Mouse (Mus musculus) limb, embryonic 12.5 days (tissue): ENCODE data around the gene Ptgs1. TPM values are rescaled to one million over a fixed set of nuclear protein-coding genes. Genes with fewer than 3 reads are reported as not detected.

Experiments used
- ATAC-seq: fragments of 200-750 bp; cut with Nextera tagmentation; 2 replicates; pipeline ENCODE4 v1.8.0; 2017; ENCODE audit warnings: low read depth, moderate TSS enrichment; ENCODE audit not compliant: insufficient number of reproducible peaks, insufficient read depth, low FRiP score, low TSS enrichment
- H3K27ac ChIP-seq: fragments of 300-500 bp; sonication (generic); 2 replicates; pipeline ENCODE4 v1.5.1; 2016; ENCODE audit warnings: mild to moderate bottlenecking, moderate library complexity
- H3K27me3 ChIP-seq: fragments of 300-500 bp; sonication (generic); 2 replicates; pipeline ENCODE4 v1.6.1; 2016; ENCODE audit warnings: mild to moderate bottlenecking, moderate library complexity
- H3K36me3 ChIP-seq: fragments of 300-500 bp; sonication (generic); 2 replicates; pipeline ENCODE4 v1.6.1; 2016; ENCODE audit warnings: mild to moderate bottlenecking, moderate library complexity
- H3K4me1 ChIP-seq: fragments of 300-500 bp; sonication (generic); replicated peaks from 2 replicates; pipeline ENCODE4 v1.6.1; 2016
- H3K4me2 ChIP-seq: fragments of 300-500 bp; sonication (generic); 2 replicates; pipeline ENCODE4 v1.6.1; 2016; ENCODE audit warnings: mild to moderate bottlenecking, moderate library complexity
- H3K4me3 ChIP-seq: fragments of 300-500 bp; sonication (generic); replicated peaks from 2 replicates; pipeline ENCODE4 v1.5.1; 2016; ENCODE audit warnings: mild to moderate bottlenecking
- H3K9ac ChIP-seq: fragments of 300-500 bp; sonication (generic); replicated peaks from 2 replicates; pipeline ENCODE4 v1.6.1; 2016; ENCODE audit warnings: mild to moderate bottlenecking, moderate library complexity
- H3K9me3 ChIP-seq: fragments of 300-500 bp; sonication (generic); 2 replicates; pipeline ENCODE4 v1.6.1; 2016; ENCODE audit warnings: mild to moderate bottlenecking, moderate library complexity
- WGBS: fragments of 180-500 bp; shearing (Covaris S2); methylation state at CpG from one replicate; pipeline ENCODE4 v1.1.7; 2016; 5-methylcytosine and 5-hydroxymethylcytosine counted together
- polyA plus RNA-seq: library from polyadenylated mRNA; unstranded; fragments of >200 nt; fragmentation: Nextera tagmentation; extraction: Ambion mirVana; gene quantifications from 2 replicates; pipeline ENCODE4 v1.2.1, GENCODE M21; 2016

Gene Ptgs1
- polyA plus RNA-seq, 1 experiment from 2014 or later: 4.7 TPM

DNA sequence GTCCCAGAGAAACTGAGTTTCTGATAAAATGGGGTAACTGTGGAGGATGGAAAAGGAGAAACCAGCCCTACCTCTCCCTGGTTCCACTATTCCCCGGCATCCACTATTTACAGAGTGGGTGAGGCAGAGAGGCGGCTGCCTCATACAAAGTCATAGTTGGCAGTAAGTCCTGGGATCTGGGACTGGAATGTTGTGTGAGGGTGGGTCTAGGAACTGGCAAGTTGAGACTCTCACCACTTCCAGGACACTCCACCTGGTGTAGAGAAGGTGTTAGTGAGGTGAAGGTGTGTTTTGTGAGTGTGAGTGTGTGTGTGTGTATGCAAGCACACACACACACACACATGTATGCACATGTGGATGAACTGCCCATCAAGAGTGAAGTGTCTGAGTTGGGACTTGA is 29.4 kb upstream of the Ptgs1 start:
- Histone ChIP-seq H3K36me3 (no peaks in the 10 kb centered on the region), H3K27me3 (peaks cover 98% of the 10 kb centered on the region), H3K4me1 (peaks cover 22% of the 10 kb centered on the region), H3K4me2 (no peak overlapping the region), H3K9me3 (no peaks in the 10 kb centered on the region), H3K4me3 (no peak overlapping the region), H3K27ac (no peak overlapping the region), H3K9ac (no peak overlapping the region)
- no peak for ATAC-seq
- 73% methylated on average over 2 of the region's 2 CpGs for WGBS

DNA sequence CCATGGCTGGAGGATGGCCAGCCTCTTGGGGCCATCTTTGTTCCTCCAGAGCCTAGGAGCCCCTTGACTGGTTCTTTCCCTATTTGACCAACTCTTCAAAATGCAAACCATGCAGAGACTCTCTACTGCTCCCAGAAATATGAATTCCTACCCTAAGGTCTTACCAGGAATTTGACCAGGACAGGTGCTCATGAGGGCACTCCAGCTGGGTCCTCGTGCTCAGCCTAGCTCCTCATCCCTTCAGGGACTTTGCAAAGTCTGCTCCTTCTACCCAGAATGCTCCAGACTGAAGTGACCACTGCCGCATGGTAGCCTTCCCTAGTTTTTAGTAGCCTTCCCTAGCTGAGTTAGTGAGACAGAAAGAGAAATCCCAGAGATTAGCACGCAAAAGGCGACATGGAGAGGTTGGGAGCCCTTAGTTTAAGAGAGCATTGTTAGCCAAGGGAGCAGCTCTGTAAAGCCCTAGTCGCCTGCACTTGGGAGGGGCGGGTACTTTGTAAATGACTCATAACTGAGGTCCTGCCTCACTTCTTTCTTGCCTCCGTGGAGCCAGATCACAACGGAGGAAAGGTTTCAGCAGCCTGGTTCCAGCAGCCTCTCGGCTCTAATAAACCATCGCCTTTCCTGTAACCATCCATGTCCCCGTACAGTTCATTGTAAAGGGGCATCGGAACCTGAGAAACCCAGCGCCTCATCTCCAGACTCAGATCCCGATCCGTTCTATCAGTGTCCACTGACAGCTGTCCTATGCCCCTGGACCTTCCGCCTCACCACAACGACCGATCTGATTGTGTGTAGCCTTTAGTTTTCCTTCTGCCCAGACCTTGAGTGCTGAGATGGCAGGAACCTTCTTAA is 28.2 kb upstream of the Ptgs1 start:
- Histone ChIP-seq H3K27ac (no peak overlapping the region), H3K9ac (no peak overlapping the region), H3K4me1 (peaks cover 32% of the 10 kb centered on the region), H3K27me3 (peaks cover 91% of the 10 kb centered on the region), H3K9me3 (no peaks in the 10 kb centered on the region), H3K4me3 (peak overlapping the region; percentile 13; the same call in 1 of the 2 replicates), H3K4me2 (peak overlapping the region; percentile 68), H3K36me3 (no peaks in the 10 kb centered on the region)
- WGBS: 23% methylated on average over 18 of the region's 18 CpGs
- ATAC-seq: no peak

DNA sequence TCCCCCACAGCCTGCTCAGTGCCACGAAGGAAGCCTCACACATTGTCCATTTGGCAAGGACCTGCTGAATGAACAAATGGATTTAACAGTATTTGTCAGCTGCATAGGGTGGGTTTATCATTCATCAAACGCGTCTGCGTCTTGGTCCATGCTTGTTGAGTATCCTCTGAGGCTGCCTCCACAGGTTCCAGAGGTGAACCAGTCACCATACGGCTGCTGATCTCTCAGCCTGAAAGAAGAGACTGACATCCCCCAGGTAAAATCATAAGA is 27.7 kb upstream of the Ptgs1 start:
- Histone ChIP-seq H3K27me3 (peaks cover 88% of the 10 kb centered on the region), H3K9me3 (no peaks in the 10 kb centered on the region), H3K4me2 (peak overlapping the region; percentile 68), H3K9ac (no peak overlapping the region), H3K4me1 (peaks cover 38% of the 10 kb centered on the region), H3K4me3 (peak overlapping the region; percentile 37; the same call in 1 of the 2 replicates), H3K27ac (no peak overlapping the region), H3K36me3 (no peaks in the 10 kb centered on the region)
- 20% methylated on average over 5 of the region's 5 CpGs for WGBS
- ATAC-seq: no peak

DNA sequence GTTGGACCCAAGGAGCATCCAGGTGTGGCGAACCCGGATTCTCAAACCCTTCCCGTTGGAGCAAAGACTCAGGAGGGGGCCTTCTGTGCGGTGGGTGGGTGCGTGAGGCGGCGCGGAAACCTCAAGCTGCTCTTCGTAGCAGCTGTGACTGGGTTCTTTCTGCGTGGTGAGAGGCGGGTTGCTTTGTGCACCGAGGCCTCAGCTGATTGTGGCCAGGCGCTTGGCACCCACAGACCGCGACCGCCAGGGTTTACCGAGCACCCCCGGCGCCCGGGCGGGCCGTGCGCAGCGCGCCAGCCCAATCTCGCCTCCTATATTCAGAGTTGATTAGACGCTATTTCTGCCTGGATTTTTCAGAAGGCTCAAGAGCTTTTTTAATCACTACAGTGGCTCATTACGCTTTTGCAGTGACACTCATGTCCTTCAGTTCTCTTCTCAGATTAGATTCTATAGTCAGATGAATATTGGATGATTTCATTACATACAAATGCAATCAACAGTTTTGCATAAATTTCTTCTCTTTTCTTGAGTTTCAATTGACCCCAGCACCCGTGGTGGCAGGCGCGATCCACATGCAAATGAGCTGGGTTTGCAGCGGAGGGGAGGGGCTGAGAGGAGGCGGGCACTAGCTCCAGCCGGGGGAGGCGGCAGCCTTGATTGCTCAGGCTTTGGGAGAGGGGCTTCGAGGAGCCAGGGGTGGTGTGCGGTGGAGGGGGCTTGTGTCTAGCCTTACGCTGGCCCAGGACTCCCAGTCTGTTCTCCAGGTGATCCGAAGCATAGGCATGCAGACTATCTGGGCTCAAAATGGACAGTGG is 27.0 kb upstream of the Ptgs1 start:
- H3K27me3 ChIP-seq: peaks cover 82% of the 10 kb centered on the region
- peak overlapping the region; percentile 46; the same call in 1 of the 2 replicates for H3K9ac ChIP-seq
- ATAC-seq: peak; percentile 34; the same call in 1 of the 2 replicates
- H3K36me3 ChIP-seq: no peaks in the 10 kb centered on the region
- H3K27ac ChIP-seq: no peak overlapping the region
- no peaks in the 10 kb centered on the region for H3K9me3 ChIP-seq
- 1% methylated on average over 39 of the region's 39 CpGs for WGBS
- peaks cover 38% of the 10 kb centered on the region for H3K4me1 ChIP-seq
- H3K4me3 ChIP-seq: peak overlapping the region; percentile 37
- H3K4me2 ChIP-seq: peak overlapping the region; percentile 68

DNA sequence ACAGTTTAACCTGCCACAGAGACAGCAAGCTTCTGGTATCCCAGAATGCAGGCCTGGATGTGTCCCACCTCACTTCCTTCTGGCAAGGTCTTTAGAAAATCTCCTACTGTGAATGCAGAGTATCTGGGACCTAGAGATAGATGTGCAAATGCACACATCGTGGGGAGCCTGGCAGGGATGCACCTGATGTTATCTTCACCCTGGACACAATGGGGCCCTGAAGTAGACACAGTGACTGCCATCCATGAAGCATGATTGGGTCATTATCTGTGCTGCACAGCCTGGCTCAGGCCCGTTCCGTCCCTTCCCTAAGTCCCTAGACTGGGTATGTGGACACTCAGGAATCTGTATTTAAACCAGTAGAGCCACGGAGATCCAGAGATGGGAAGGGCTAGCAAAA is 25.6 kb upstream of the Ptgs1 start:
- no peak overlapping the region for H3K4me2 ChIP-seq
- no peaks in the 10 kb centered on the region for H3K36me3 ChIP-seq
- no peak overlapping the region for H3K9ac ChIP-seq
- H3K4me1 ChIP-seq: peaks cover 33% of the 10 kb centered on the region
- WGBS: 56% methylated on average over 4 of the region's 4 CpGs
- no peaks in the 10 kb centered on the region for H3K9me3 ChIP-seq
- H3K27ac ChIP-seq: no peak overlapping the region
- H3K4me3 ChIP-seq: no peak overlapping the region
- ATAC-seq: no peak
- H3K27me3 ChIP-seq: peaks cover 75% of the 10 kb centered on the region

DNA sequence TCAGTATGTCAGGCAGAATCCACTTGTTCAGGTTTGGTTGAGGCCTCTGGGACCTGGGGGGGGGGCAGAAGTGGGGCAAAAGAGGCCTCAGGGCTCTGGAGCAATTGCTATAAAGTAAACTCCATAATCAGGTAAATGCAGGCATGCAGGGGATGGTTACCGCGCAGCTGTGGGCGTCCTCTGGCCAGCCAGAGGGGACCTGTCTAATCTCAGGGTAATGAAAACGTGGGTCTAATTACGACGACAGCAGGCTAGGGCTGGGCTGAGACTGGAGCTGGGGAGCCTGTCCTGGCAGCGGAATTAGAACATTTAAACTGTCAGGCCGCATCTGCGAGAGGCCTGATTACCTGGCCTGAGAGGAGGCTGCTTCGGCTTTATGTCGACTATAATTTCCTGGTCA is 23.2 kb upstream of the Ptgs1 start:
- Histone ChIP-seq H3K9ac (no peak overlapping the region), H3K27ac (no peak overlapping the region), H3K4me2 (no peak overlapping the region), H3K4me1 (peaks cover 46% of the 10 kb centered on the region), H3K27me3 (peaks cover 75% of the 10 kb centered on the region), H3K9me3 (no peaks in the 10 kb centered on the region), H3K4me3 (no peak overlapping the region), H3K36me3 (no peaks in the 10 kb centered on the region)
- no peak for ATAC-seq
- 7% methylated on average over 11 of the region's 11 CpGs for WGBS

DNA sequence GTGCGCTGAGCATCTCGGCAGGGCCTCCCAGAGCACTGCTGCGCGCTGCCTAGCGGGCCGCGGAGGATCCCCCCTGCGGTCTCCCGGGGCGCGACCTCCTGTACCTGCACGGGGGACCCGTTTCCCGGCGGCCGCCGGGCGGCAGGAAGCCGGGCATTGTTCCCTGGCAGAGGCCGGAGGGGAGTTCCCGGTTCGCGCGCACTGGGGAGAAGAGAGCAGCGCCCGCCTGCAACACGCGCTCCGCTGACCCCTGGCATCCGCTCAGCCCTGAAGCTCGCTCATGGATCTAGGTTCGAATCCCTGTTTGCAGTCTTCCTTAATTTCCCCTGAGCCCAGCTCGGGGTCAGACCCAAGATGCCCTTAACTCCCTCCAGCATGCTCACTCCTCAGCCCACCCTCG is 19.4 kb upstream of the Ptgs1 start:
- Histone ChIP-seq H3K9me3 (no peaks in the 10 kb centered on the region), H3K9ac (no peak overlapping the region), H3K36me3 (no peaks in the 10 kb centered on the region), H3K4me1 (peaks cover 47% of the 10 kb centered on the region), H3K4me3 (peak overlapping the region; percentile 13), H3K4me2 (peak overlapping the region; percentile 45), H3K27me3 (peaks cover 41% of the 10 kb centered on the region), H3K27ac (no peak overlapping the region)
- WGBS: 3% methylated on average over 33 of the region's 34 CpGs
- ATAC-seq: no peak

DNA sequence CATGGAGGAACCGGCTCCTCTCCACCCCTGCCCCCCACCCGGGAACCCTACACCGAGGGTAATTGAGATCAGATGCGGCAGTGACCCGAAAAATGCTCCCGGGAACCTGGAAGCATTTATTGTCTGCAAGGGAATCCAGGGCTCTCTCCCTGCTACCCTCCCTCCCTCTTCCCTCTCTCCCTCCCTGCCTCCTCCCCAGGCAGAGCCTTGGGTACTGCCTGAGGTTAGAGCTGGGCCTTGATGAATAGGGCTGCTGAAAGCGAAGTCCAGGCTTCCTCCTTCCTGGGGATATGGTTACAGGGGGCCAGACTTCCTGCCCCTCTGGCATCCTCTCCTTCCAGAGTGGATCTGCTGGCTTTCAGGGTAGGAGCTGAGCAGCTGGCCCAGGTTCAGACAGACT is 18.4 kb upstream of the Ptgs1 start:
- H3K9ac ChIP-seq: no peak overlapping the region
- peaks cover 37% of the 10 kb centered on the region for H3K27me3 ChIP-seq
- peaks cover 44% of the 10 kb centered on the region for H3K4me1 ChIP-seq
- 0 out of 2 replicates have a peak, but pooled peaks have one; percentile 21 for ATAC-seq
- H3K27ac ChIP-seq: no peak overlapping the region
- no peak overlapping the region for H3K4me2 ChIP-seq
- H3K4me3 ChIP-seq: no peak overlapping the region
- 5% methylated on average over 7 of the region's 7 CpGs for WGBS
- H3K9me3 ChIP-seq: no peaks in the 10 kb centered on the region
- H3K36me3 ChIP-seq: no peaks in the 10 kb centered on the region

DNA sequence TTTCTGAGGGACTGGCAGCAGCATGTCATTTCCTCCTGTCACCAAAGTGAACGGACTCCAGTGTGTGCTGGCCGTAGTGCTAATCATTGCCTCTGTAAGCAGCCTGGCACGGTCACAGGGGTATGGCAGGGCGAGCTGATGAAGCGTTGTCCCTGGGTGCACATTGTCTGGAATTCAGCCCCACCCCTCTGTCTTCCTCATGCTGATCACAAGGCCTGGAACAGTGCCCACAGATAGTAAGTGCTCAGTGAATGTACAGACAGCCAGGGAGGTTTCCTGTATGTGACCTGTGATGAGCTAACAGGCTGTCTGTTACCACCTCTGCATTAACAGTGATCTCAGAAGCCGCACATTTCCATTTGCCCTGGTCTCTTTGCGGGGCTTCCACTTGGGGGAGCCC is 17.1 kb upstream of the Ptgs1 start:
- no peak overlapping the region for H3K27ac ChIP-seq
- H3K4me3 ChIP-seq: no peak overlapping the region
- H3K9ac ChIP-seq: no peak overlapping the region
- peaks cover 49% of the 10 kb centered on the region for H3K4me1 ChIP-seq
- no peak for ATAC-seq
- H3K9me3 ChIP-seq: no peaks in the 10 kb centered on the region
- WGBS: 61% methylated on average over 7 of the region's 7 CpGs
- H3K4me2 ChIP-seq: no peak overlapping the region
- no peaks in the 10 kb centered on the region for H3K36me3 ChIP-seq
- H3K27me3 ChIP-seq: peaks cover 34% of the 10 kb centered on the region

DNA sequence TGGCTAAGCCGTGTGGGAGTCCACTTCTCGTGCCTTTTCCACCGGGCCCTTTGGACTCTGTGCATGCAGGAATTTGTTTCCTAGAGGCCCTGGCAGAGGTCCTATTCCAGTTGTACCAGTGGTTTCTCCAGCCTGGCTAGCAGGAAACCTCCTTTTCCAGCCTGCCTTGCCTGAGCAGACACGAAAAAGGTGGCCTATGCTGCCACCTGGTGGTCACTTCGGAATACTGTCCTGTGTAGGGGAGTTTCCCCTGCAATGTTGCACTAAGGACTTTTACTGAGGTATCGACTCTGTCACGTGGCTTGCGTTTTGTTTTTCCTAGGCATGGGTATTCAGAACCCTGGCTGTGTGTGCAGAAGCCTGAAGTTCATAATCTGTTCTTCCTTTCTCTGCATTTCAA is 16.2 kb upstream of the Ptgs1 start:
- ATAC-seq: peak; percentile 39; the same call in 1 of the 2 replicates
- no peaks in the 10 kb centered on the region for H3K9me3 ChIP-seq
- H3K27ac ChIP-seq: no peak overlapping the region
- H3K27me3 ChIP-seq: peaks cover 34% of the 10 kb centered on the region
- no peak overlapping the region for H3K4me3 ChIP-seq
- no peak overlapping the region for H3K9ac ChIP-seq
- peaks cover 49% of the 10 kb centered on the region for H3K4me1 ChIP-seq
- no peaks in the 10 kb centered on the region for H3K36me3 ChIP-seq
- 9% methylated on average over 8 of the region's 8 CpGs for WGBS
- no peak overlapping the region for H3K4me2 ChIP-seq

DNA sequence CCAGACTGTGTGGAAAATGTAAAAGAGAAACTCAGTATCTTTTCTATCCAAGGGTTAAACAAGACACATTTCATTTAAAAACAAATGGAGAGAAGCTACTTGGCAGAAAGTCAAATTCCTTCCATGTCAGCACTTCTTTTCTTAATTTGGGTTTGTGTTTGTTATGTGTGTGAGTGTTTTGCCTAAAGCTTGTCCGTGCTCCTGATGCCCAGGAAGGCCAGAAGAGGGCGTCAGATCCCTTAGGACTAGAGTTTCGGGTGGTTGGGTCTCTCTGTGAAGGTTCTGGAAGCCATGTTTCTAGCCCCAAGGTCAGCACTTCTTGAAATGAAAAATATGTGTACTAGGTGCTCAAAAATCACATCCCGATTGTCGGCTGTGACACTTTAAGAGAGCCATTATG is 15.8 kb upstream of the Ptgs1 start:
- peaks cover 49% of the 10 kb centered on the region for H3K4me1 ChIP-seq
- 61% methylated on average over 5 of the region's 5 CpGs for WGBS
- no peak overlapping the region for H3K9ac ChIP-seq
- no peak overlapping the region for H3K27ac ChIP-seq
- H3K4me2 ChIP-seq: no peak overlapping the region
- peaks cover 30% of the 10 kb centered on the region for H3K27me3 ChIP-seq
- ATAC-seq: no peak
- H3K9me3 ChIP-seq: no peaks in the 10 kb centered on the region
- no peak overlapping the region for H3K4me3 ChIP-seq
- no peaks in the 10 kb centered on the region for H3K36me3 ChIP-seq
